Mouse (Mus musculus) brain, adult 2 months (tissue): ENCODE results near the gene Khdc1b.
"Not testable (repeated sequence)": the region's sequence is repeated elsewhere in the genome, so short reads cannot be mapped to it uniquely, and the experiment has no call there.

Experiments used
- DNase-seq: peaks from one replicate; pipeline ENCODE4 v3.0.0; 2011; ENCODE audit warnings: low read depth, low spot score

Gene Khdc1b

DNA sequence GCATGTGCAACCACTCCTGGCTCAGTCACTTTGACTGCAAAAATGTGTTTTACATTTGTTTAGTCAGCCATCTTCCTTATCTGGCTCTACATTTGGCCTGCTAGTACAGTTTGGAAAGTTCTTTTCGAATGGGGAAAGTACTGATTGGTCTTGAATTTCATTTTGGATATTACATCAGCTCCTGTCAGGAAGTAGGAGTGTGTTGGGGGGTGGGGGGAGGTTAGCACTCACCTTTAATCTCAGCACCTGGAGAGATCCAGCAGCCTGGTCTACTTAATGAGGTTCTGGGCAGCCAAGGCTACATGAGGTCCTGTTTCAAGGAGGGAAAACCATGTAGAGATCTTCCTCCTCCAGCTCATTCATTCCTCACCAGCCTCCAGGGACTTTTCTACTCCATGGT is at the start of gene Khdc1b:
Khdc1b (plus strand) TSS at position 301 of the 400 bp plus-strand sequence.
- DNase-seq = no peak

DNA sequence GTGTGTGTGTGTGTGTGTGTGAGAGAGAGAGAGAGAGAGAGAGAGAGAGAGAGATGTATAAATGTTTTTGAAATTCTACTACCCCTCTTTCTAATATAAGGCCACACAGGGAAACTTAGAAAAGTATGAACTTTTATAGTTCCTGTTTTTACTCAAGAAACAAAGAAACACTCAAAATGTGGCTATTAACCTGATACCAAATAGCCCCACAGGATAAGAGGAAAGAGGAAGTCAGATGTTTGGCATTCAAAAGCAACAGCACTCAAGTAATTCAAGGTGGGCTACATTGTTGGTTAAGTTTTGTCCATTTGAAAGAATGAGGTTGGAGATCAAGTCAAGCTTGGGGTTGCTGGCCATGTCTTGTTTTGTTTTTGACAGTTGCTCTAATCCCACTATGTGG is 47.5 kb upstream of the Khdc1b start:
- DNase-seq = no peak

DNA sequence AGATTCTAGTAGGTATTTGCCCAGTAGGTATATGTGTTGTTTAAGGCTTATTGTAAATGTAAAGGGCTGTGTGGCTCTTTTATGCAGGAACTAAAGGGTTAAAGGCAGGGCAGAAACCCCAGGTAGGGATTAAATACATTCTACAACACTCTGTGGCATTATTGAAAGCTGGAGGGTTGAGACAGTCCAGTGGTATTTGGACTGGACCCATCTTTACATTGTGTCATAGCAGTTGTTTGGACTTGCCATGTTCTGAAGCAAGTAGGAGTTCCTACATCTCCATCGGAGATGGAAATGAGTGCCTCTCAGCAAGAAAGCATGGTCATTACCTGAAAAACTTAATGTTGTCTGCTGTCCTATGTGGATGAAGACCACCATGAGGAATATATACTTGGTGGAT is 42.6 kb upstream of the Khdc1b start:
- no peak for DNase-seq

DNA sequence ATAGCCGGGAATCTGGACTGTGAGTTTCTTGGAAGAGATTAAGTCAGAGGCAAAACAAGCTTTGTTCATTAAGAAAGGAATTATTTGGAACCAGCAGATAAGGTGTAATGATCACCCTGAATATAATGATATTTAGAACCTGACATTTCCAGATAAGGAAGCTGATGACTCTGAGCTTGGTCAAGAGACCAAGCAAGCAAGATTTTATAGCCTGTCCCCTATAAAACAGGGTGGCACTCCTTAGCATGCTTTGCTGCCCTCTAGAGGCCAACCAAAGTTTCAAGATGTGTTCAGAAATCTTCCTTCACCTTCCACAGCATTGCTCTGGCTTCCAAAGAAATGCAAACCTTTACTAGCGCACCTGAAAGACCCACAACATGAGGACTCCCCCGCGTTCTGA is 39.1 kb upstream of the Khdc1b start:
- peak; percentile 70 for DNase-seq

DNA sequence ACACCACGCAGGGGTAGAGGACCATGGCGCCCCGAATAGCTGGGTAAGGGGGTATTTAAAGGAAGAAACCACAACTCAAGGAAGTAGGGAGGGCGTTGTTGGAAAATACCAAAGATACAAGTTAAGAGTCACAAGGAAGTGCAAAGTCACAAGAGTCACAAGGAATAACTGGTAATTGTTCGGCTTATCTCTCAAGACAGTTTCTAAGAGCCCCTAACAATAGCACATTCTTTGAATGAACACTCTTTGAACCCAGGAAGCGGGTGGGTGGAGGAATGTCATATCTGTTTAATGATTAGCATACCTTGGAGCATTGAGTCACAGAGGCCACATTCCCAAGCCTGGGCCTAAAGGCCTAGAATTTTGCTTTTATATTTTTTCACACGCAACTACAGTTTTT is 38.6 kb upstream of the Khdc1b start:
- not testable (repeated sequence) for DNase-seq

DNA sequence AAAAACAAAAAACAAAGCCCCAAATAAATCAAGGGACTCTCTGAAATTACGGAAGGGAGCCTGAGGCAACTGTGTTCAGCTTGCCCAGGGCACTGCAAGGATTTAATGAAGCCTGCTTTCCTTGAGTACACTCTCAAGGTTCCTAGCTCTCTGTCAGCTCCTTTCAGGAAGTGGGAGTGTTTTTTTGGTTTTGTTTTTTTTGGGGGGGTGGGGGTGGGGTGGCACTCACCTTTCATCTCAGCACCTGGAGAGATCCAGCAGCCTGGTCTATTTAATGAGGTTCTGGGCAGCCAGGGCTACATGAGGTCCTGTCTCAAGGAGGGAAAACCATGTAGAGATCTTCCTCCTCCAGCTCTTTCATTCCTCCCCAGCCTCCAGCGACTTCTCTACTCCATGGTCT is 34.0 kb upstream of the Khdc1b start, which contains the start of gene Khdc1a:
Khdc1a (plus strand) TSS at position 301 of the 400 bp plus-strand sequence.
- no peak for DNase-seq

DNA sequence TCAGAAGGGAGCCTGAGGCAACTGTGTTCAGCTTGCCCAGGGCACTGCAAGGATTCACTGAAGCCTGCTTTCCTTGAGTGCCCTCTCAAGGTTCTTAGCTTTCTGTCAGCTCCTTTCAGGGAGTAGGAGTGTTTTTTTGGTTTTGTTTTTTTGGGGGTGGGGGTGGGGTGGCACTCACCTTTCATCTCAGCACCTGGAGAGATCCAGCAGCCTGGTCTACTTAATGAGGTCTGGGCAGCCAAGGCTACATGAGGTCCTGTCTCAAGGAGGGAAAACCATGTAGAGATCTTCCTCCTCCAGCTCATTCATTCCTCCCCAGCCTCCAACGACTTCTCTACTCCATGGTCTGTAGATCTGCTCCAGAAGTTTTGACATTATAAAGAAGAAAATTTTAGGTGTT is 15.3 kb upstream of the Khdc1b start, which contains the start of gene Khdc1c:
Khdc1c (plus strand) TSS at position 301 of the 400 bp plus-strand sequence.
- DNase-seq = not testable (repeated sequence)

DNA sequence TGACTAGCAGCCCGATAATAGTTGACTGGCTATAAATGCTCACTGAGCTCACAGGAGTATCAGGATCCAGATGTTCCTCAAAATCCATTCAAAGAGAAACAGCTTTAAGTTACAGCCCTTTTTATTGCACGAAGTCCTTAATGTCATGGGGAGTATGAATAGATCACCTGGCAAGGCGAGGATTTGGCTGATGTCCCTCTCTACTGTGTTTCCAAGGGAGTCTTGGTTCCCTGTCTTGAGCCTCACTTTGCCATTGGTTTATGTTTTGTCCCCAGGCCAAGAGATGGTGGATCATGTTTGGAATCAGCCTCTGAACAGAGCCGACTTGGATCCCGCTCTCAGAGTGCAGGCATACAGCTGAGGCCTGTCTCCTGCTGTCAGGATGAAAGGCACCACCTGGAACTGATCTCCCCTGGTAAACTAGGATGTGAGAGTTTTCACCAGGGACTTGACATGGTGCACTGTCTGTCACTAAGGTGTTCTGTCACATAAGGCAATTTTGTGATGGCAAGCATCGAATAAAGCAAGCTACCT is 7.8 kb downstream of the Khdc1b start:
- DNase-seq = no peak

DNA sequence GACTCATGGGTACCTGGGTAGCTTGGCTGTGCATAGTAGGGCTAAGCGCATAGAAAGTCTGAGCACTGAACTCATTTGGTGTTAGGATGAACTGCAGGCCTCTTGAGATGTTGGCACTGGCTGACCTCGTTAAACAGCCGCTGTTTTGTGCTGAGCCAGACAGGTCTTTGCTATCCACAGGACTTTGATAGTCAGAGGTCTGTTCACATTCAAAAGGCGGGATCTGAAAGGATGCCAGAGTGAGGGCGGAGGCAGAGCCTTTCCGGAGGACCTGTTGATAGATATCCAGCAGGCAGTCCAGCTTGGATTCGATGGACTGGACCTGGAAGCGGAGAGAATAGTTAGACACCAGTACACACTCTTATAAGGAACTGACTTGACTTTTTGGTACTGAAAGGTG is 19.4 kb downstream of the Khdc1b start:
- no peak for DNase-seq

DNA sequence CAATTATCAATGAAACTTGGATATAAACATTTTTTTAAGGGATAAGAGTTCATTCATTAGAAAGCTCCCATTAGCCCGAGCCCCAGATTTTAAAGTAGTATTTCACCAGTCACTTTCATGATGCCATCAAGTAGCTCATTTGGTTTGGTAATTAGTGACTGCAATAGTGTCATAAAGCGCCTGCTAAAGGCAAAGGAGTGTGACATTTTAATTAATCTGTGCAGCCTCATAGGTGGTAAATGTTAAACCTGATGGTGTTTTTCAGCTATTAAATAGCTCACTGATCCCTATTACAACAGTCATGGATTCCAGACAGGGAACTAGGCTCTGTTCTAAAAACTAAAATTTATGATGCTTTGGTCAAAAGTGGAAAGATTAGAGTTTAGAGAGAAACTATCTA is 23.9 kb downstream of the Khdc1b start:
- DNase-seq = no peak

DNA sequence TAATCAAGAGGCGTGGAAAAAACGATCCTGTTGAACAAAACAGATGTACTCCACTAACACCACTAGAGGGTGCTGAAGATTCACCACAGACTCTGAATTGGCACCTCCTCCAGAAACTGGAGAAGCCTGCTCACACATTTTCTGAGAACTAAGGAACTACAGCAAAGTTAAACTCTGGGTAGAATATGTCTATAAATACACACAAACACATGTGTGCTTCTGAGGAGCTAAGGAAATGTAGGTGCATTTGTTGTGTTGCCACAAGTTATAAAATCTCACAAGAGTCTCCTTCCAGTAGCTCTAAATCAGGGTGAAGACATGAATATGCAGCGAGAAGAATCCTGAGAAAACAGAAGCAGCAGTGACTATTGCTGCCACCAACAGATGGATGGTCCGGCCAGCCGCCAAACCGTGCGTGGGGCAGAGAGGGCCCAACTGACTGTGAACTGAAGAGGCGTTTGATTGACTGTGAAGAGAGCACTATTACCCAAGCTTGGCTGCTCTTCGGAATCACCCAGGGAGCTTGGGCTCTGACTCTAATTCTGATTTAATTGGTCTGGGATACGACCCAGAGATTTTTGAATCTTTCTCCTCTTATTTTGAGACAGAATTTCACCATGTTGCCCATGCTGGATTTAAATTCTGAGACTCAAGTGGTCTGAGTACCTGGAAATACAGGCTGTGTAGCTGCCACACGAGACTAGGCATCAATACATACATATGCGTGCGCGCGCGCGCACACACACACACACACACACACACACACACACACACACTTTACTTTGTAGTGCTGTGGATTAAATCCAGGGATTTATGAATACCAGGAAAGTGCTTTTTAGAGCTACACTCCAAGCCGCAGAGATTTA is 28.2 kb downstream of the Khdc1b start:
- peak; percentile 92 for DNase-seq

DNA sequence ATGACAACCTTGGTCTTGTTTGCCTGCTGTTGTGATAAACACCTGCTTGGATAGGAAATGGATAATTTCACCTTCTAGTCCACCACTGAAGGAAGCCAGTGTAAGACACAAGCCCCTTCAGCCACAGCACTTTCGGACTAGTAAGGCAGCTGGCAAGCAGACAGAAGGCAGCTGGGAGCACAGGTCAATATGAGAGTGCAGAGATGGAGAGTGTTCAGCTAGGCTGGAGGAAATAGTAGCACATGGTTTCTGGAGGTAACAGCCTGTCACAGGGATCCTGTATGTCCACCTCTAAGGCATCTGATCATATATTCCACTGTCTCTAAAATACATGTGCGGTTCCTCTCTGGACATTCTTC is 28.8 kb downstream of the Khdc1b start:
- DNase-seq = peak; percentile 7

DNA sequence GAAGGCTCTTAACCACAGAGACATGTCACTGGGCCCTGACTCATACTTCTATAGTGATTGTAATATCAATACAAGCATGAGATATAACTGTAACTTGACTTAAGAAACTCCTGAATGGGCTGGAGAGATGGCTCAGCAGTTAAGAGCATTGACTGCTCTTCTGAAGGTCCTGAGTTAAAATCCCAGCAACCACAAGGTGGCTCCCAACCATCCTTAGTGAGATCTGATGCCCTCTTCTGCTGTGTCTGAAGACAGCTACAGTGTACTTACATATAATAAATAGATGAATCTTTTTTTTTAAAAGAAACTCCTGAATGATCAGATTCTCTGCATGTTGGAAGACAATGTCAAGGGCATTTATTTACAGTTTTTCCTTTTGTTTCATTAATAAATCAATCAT is 36.0 kb downstream of the Khdc1b start:
- DNase-seq = peak; percentile 74

DNA sequence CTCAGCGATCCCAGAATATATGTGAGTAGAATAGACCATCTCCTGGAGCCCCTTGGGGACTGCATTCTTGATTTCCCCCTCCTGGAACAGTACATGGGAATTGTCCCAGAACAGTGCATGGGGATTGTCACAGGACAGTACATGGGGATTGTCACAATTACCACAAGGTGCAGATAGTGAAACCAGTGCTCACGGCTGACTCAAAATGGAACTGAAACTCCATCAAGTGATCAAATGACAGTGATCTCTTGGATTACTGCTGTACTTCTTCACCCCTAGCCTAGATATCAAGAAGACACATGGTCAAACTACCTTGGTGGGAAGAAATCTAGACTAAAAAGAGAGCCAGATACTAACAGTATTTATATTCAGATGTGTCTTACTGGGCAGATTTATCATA is 42.3 kb downstream of the Khdc1b start:
- DNase-seq = no peak

DNA sequence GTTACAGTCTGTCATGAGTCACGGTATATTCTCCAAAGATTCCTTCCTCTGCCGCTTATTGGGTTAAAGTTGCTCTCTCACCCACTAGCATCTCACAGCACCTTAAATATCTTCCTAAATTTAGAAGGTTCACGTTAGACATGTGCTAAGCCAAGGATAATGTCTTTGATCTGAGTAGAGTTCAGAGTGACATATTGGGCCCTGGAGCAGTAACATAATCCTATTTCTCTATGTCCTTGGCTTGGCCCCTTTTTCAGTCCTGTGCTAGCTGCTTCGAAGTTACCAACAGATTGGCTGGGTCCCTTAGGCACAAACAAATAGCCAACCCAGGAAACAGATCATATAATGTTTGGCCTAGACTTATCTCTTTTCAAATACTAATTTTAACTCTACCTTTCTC is 44.7 kb downstream of the Khdc1b start:
- no peak for DNase-seq

DNA sequence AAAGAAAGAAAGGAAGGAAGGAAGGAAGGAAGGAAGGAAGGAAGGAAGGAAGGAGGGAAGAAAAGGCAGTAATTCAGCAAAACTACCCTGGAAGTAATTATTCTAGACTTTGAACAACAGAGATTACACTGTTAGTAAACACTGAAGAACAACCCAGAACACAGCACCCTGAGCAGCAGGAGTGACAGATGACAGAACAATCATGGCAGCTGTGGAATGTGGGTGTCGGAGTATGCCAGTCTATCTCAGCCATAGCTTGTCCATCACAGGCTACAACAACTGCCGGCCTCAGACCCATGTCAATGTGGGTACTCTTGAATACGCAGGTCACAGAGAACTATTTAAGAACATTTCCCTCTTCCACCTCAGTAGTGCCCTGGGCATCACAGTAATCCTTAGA is 48.3 kb downstream of the Khdc1b start:
- no peak for DNase-seq

DNA sequence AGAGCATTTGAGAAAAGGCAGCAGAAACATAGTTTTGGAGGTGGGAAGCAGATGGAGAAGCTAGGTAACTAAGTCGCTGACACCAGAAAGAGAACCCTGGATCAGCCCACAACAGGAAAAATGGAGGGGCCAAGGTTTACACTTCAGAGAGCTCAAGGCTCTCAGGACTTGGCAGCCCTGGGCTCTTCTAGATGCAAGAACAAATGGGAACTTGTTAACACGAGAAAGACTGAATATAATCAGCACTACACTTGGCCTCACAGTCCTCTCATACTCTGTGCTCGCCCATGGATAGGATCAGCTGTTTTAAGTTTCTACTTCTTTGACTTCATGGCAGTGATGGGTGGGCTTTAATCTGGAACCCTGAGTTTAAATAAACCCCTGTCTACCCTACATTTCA is 51.5 kb downstream of the Khdc1b start:
- peak; percentile 24 for DNase-seq
